Mouse (Mus musculus) testis, adult 2 months (tissue): Measurements from ENCODE around the gene Pcsk2.

ENCODE experiments used
- CTCF ChIP-seq: fragments of 200-500 bp; IDR thresholded peaks from 2 replicates; pipeline ENCODE4 v1.5.1; 2012; ENCODE audit warnings: low read depth, mild to moderate bottlenecking, inconsistent platforms, low read length, moderate library complexity; ENCODE audit not compliant: control insufficient read depth, insufficient read depth, insufficient replicate concordance
- POLR2A ChIP-seq: fragments of 200-500 bp; IDR thresholded peaks from 2 replicates; pipeline ENCODE4 v1.6.1; 2012; ENCODE audit warnings: low read depth, mild to moderate bottlenecking, inconsistent platforms, low read length, moderate library complexity; ENCODE audit not compliant: control insufficient read depth

DNA sequence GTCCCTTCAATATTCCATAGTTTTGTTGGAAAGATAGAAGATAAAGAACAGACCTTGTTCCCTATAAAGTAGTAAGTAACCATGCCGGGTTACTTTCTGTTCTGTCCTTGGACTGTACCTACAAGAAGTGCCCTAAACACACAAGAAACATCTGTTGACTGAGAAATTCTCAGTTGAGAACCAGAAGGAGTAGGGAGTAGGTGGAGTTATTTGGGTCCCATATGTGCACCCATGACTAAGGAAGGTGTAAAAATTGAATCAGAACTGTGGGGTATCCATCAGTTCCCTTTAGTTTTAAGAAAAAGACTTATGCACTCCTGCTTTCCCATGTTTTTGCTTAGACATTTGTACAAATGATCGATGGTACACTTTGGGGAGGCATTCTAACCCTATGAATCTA, 137.6 kb downstream of the Pcsk2 start:
- TF ChIP-seq CTCF (no peak), POLR2A (no peak)
